Mouse (Mus musculus): ENCODE results near the gene Mob3b. TPM values are rescaled to one million over a fixed set of nuclear protein-coding genes. Genes with fewer than 3 reads are reported as not detected.
"Not testable (repeated sequence)": the region's sequence is repeated elsewhere in the genome, so short reads cannot be mapped to it uniquely, and the experiment has no call there.

The Mob3b gene
- polyA plus RNA-seq, 1 experiment from 2014 or later, result 1.3 TPM

DNA sequence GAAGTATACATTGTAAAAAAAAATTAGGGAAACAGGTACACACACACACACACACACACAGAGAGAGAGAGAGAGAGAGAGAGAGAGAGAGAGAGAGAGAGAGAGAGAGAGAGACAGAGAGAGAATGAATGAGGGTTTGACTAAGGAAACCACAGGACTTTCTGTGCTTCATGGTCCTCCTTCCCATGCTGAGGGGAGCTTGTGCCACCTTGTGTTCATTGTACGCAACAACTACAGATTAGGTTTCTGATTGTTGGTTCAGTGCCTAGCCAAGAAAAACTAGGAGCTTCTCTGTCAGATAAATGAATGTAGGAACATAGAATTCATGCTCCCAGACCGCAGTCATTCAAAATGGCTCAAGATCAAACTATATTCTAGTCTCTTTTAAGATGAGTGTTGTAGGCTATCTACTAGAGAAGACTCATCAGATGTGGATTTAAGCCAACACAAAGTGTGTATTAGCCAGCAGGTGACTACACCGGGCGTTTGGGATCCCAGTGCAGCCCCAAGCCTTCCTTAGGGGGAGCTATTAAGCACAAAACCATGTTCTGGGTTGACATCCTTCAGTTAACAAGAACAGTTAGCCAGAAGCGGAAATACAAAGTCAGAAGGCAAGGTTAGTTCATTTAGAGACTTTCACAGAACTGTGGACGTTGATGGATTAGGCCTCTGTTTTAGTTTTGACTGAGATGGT lies 235.0 kb downstream of the Mob3b start:
- H3K4me2 ChIP-seq (ENCODE audit: low read depth, low read length), result no peak overlapping the region
- peak; percentile 83 for ATAC-seq (ENCODE audit: low read depth)
- H3K9me3 ChIP-seq (ENCODE audit: control insufficient read depth, low read length), result no peaks in the 10 kb centered on the region
- 69% methylated on average over 6 of the region's 6 CpGs for WGBS
- H3K27ac ChIP-seq (ENCODE audit: low read depth, low read length), result no peak overlapping the region
- no peaks in the 10 kb centered on the region for H3K4me1 ChIP-seq (ENCODE audit: control insufficient read depth, insufficient read depth, low read length)
- no peak overlapping the region for H3K9ac ChIP-seq (replicated peaks; ENCODE audit: low read depth, low read length)
- H3K27me3 ChIP-seq (ENCODE audit: control insufficient read depth, insufficient read depth, low read length), result no peaks in the 10 kb centered on the region
- H3K4me3 ChIP-seq (ENCODE audit: low read depth, low read length), result no peak overlapping the region
- H3K36me3 ChIP-seq (ENCODE audit: control insufficient read depth, insufficient read depth, low read length), result no peaks in the 10 kb centered on the region

- no peaks in the 10 kb centered on the region for H3K4me1 ChIP-seq (ENCODE audit: control insufficient read depth, insufficient read depth, low read length)
- H3K36me3 ChIP-seq (ENCODE audit: control insufficient read depth, insufficient read depth, low read length), result no peaks in the 10 kb centered on the region
- H3K4me3 ChIP-seq (ENCODE audit: low read depth, low read length), result no peak overlapping the region
- no peaks in the 10 kb centered on the region for H3K27me3 ChIP-seq (ENCODE audit: control insufficient read depth, insufficient read depth, low read length)
- no peak overlapping the region for H3K27ac ChIP-seq (ENCODE audit: low read depth, low read length)
- ATAC-seq (ENCODE audit: low read depth), result no peak
- H3K9me3 ChIP-seq (ENCODE audit: control insufficient read depth, low read length), result no peaks in the 10 kb centered on the region
- no peak overlapping the region for H3K9ac ChIP-seq (replicated peaks; ENCODE audit: low read depth, low read length)
- 40% methylated on average over 7 of the region's 7 CpGs for WGBS
- H3K4me2 ChIP-seq (ENCODE audit: low read depth, low read length), result no peak overlapping the region
These were observed 239.9 kb downstream of the Mob3b start for GRCm38 (mm10) chr4:34917400-34917799.

GRCm38 (mm10) chr4:34912171-34912570 lies 245.1 kb downstream of the Mob3b start:
- H3K9me3 ChIP-seq (ENCODE audit: control insufficient read depth, low read length), result no peaks in the 10 kb centered on the region
- no peak for ATAC-seq (ENCODE audit: low read depth)
- no peaks in the 10 kb centered on the region for H3K27me3 ChIP-seq (ENCODE audit: control insufficient read depth, insufficient read depth, low read length)
- H3K27ac ChIP-seq (ENCODE audit: low read depth, low read length), result no peak overlapping the region
- no peaks in the 10 kb centered on the region for H3K4me1 ChIP-seq (ENCODE audit: control insufficient read depth, insufficient read depth, low read length)
- no peak overlapping the region for H3K4me2 ChIP-seq (ENCODE audit: low read depth, low read length)
- no peaks in the 10 kb centered on the region for H3K36me3 ChIP-seq (ENCODE audit: control insufficient read depth, insufficient read depth, low read length)
- WGBS, result 88% methylated on average over 3 of the region's 3 CpGs
- H3K4me3 ChIP-seq (ENCODE audit: low read depth, low read length), result no peak overlapping the region
- H3K9ac ChIP-seq (replicated peaks; ENCODE audit: low read depth, low read length), result no peak overlapping the region

DNA sequence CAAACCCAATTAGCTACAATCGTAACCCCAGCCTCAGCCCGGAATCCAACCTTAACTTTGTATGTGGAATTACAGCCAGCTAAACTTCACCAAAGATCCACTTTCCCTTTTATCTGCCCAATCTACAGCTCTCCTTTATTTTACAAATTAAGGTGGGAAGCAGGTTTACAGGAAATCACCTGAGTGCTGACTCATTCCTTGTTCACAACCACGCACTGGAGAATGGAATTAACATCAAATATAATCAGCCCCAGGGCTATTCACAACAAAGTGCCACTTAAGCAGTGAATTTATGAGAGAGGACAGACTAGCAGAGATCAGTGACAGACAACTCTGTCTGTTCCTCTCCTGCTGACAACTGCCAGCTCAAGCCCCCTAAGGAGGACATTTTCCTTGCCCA lies 245.9 kb downstream of the Mob3b start:
- no peaks in the 10 kb centered on the region for H3K36me3 ChIP-seq (ENCODE audit: control insufficient read depth, insufficient read depth, low read length)
- H3K27me3 ChIP-seq (ENCODE audit: control insufficient read depth, insufficient read depth, low read length), result no peaks in the 10 kb centered on the region
- ATAC-seq (ENCODE audit: low read depth), result no peak
- no peaks in the 10 kb centered on the region for H3K4me1 ChIP-seq (ENCODE audit: control insufficient read depth, insufficient read depth, low read length)
- WGBS, result 62% methylated on average over 3 of the region's 3 CpGs
- no peak overlapping the region for H3K27ac ChIP-seq (ENCODE audit: low read depth, low read length)
- no peak overlapping the region for H3K9ac ChIP-seq (replicated peaks; ENCODE audit: low read depth, low read length)
- H3K4me2 ChIP-seq (ENCODE audit: low read depth, low read length), result no peak overlapping the region
- H3K4me3 ChIP-seq (ENCODE audit: low read depth, low read length), result no peak overlapping the region
- no peaks in the 10 kb centered on the region for H3K9me3 ChIP-seq (ENCODE audit: control insufficient read depth, low read length)

DNA sequence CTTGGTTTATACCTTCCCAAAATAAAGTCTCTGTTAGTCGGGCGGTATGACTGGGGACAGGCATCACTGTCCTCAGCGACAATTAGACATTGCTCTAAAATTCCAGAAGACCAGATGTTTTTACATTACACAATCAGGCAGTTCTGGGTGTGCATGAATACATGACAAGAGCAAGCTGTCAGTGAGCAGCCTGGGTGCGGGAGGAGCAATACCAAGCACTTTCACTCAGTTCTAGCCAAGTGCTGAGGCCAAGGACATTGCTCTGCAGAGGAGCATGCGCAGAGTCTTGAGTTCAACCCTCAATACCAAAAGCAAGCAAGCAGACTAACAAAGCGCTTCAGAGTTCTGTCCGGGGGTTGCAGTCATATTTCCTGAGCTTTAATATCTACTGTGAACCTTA lies 249.2 kb downstream of the Mob3b start:
- ATAC-seq (ENCODE audit: low read depth), result no peak
- Histone ChIP-seq H3K4me2 (ENCODE audit: low read depth, low read length) (no peak overlapping the region), H3K27me3 (ENCODE audit: control insufficient read depth, insufficient read depth, low read length) (no peaks in the 10 kb centered on the region), H3K9me3 (ENCODE audit: control insufficient read depth, low read length) (no peaks in the 10 kb centered on the region), H3K4me3 (ENCODE audit: low read depth, low read length) (no peak overlapping the region), H3K9ac (replicated peaks; ENCODE audit: low read depth, low read length) (no peak overlapping the region), H3K4me1 (ENCODE audit: control insufficient read depth, insufficient read depth, low read length) (no peaks in the 10 kb centered on the region), H3K36me3 (ENCODE audit: control insufficient read depth, insufficient read depth, low read length) (no peaks in the 10 kb centered on the region), H3K27ac (ENCODE audit: low read depth, low read length) (no peak overlapping the region)
- WGBS, result 95% methylated on average over 7 of the region's 7 CpGs

DNA sequence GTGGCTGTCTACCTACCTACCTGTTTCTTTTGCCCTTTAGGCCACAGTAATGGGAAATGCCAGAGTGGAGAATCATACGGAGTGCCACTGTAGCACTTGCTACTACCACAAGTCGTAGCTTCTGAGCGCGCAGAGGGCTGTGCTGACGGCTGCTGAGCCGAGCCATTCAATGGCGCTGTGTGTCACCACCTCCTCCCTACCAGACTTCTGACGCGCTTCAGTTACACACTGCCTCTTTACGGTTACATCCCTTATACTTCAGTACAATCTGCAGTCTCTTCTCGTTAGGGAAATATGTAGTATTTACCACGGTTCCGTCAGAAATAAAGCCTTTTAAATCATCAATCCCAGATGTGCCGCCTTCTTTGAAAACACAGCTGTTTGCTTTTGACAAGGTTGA lies 250.3 kb downstream of the Mob3b start:
- no peak; the same call in 1 of the 2 replicates for ATAC-seq (ENCODE audit: low read depth)
- Histone ChIP-seq H3K27me3 (ENCODE audit: control insufficient read depth, insufficient read depth, low read length) (no peaks in the 10 kb centered on the region), H3K4me3 (ENCODE audit: low read depth, low read length) (no peak overlapping the region), H3K4me1 (ENCODE audit: control insufficient read depth, insufficient read depth, low read length) (no peaks in the 10 kb centered on the region), H3K27ac (ENCODE audit: low read depth, low read length) (no peak overlapping the region), H3K9me3 (ENCODE audit: control insufficient read depth, low read length) (no peaks in the 10 kb centered on the region), H3K4me2 (ENCODE audit: low read depth, low read length) (no peak overlapping the region), H3K9ac (replicated peaks; ENCODE audit: low read depth, low read length) (no peak overlapping the region), H3K36me3 (ENCODE audit: control insufficient read depth, insufficient read depth, low read length) (no peaks in the 10 kb centered on the region)
- 51% methylated on average over 14 of the region's 14 CpGs for WGBS

- no peak for ATAC-seq (ENCODE audit: low read depth)
- Histone ChIP-seq H3K4me2 (ENCODE audit: low read depth, low read length) (no peak overlapping the region), H3K27ac (ENCODE audit: low read depth, low read length) (no peak overlapping the region), H3K9me3 (ENCODE audit: control insufficient read depth, low read length) (no peaks in the 10 kb centered on the region), H3K27me3 (ENCODE audit: control insufficient read depth, insufficient read depth, low read length) (no peaks in the 10 kb centered on the region), H3K4me1 (ENCODE audit: control insufficient read depth, insufficient read depth, low read length) (no peaks in the 10 kb centered on the region), H3K4me3 (ENCODE audit: low read depth, low read length) (no peak overlapping the region), H3K9ac (replicated peaks; ENCODE audit: low read depth, low read length) (no peak overlapping the region), H3K36me3 (ENCODE audit: control insufficient read depth, insufficient read depth, low read length) (no peaks in the 10 kb centered on the region)
- WGBS, result 86% methylated on average over 4 of the region's 4 CpGs
These were observed 251.1 kb downstream of the Mob3b start for GRCm38 (mm10) chr4:34906151-34906550.

- no peaks in the 10 kb centered on the region for H3K27me3 ChIP-seq (ENCODE audit: control insufficient read depth, insufficient read depth, low read length)
- no peak overlapping the region for H3K9ac ChIP-seq (replicated peaks; ENCODE audit: low read depth, low read length)
- no peak overlapping the region for H3K27ac ChIP-seq (ENCODE audit: low read depth, low read length)
- H3K4me2 ChIP-seq (ENCODE audit: low read depth, low read length), result no peak overlapping the region
- H3K36me3 ChIP-seq (ENCODE audit: control insufficient read depth, insufficient read depth, low read length), result no peaks in the 10 kb centered on the region
- ATAC-seq (ENCODE audit: low read depth), result no peak
- 68% methylated on average over 5 of the region's 5 CpGs for WGBS
- H3K4me3 ChIP-seq (ENCODE audit: low read depth, low read length), result no peak overlapping the region
- no peaks in the 10 kb centered on the region for H3K9me3 ChIP-seq (ENCODE audit: control insufficient read depth, low read length)
- no peaks in the 10 kb centered on the region for H3K4me1 ChIP-seq (ENCODE audit: control insufficient read depth, insufficient read depth, low read length)
These were observed 251.9 kb downstream of the Mob3b start for GRCm38 (mm10) chr4:34905396-34905795.

GRCm38 (mm10) chr4:34901582-34901981 lies 255.7 kb downstream of the Mob3b start:
- WGBS, result 82% methylated on average over 3 of the region's 3 CpGs
- not testable (repeated sequence) for ATAC-seq (ENCODE audit: low read depth); H3K4me1 ChIP-seq (ENCODE audit: control insufficient read depth, insufficient read depth, low read length)

More at GRCm38 (mm10) chr4:34901582-34901981, 255.7 kb downstream of the Mob3b start:
- H3K9me3 ChIP-seq (ENCODE audit: control insufficient read depth, low read length); H3K9ac ChIP-seq (replicated peaks; ENCODE audit: low read depth, low read length); H3K4me3 ChIP-seq (ENCODE audit: low read depth, low read length); H3K27me3 ChIP-seq (ENCODE audit: control insufficient read depth, insufficient read depth, low read length); H3K27ac ChIP-seq (ENCODE audit: low read depth, low read length); H3K4me2 ChIP-seq (ENCODE audit: low read depth, low read length); H3K36me3 ChIP-seq (ENCODE audit: control insufficient read depth, insufficient read depth, low read length): not testable (repeated sequence)

Data from neural tube, embryonic 14.5 days (tissue).